Mouse (Mus musculus) embryonic facial prominence, embryonic 13.5 days (tissue): ENCODE measurements around the gene Coa3. TPM values are rescaled to one million over a fixed set of nuclear protein-coding genes. Genes with fewer than 3 reads are reported as not detected.

Experiments
- ATAC-seq: fragments of 200-750 bp; cut with Nextera tagmentation; 2 replicates; pipeline ENCODE4 v1.8.0; 2017; ENCODE audit warnings: low read depth; ENCODE audit not compliant: insufficient number of reproducible peaks, insufficient read depth, low FRiP score, low TSS enrichment
- H3K27ac ChIP-seq: fragments of 300-500 bp; sonication (generic); 2 replicates; pipeline ENCODE4 v1.5.1; 2015; ENCODE audit warnings: moderate library complexity, mild to moderate bottlenecking, inconsistent platforms
- H3K27me3 ChIP-seq: fragments of 300-500 bp; sonication (generic); 2 replicates; pipeline ENCODE4 v1.6.1; 2015; ENCODE audit warnings: mild to moderate bottlenecking, inconsistent platforms
- H3K36me3 ChIP-seq: fragments of 300-500 bp; sonication (generic); 2 replicates; pipeline ENCODE4 v1.6.1; 2015; ENCODE audit warnings: mild to moderate bottlenecking, inconsistent platforms
- H3K4me1 ChIP-seq: fragments of 300-500 bp; sonication (generic); 2 replicates; pipeline ENCODE4 v1.6.1; 2015; ENCODE audit warnings: inconsistent platforms
- H3K4me2 ChIP-seq: fragments of 300-500 bp; sonication (generic); 2 replicates; pipeline ENCODE4 v1.6.1; 2015; ENCODE audit warnings: moderate library complexity, mild to moderate bottlenecking, inconsistent platforms
- H3K4me3 ChIP-seq: fragments of 300-500 bp; sonication (generic); 2 replicates; pipeline ENCODE4 v1.5.1; 2015; ENCODE audit warnings: mild to moderate bottlenecking, inconsistent platforms
- H3K9ac ChIP-seq: fragments of 300-500 bp; sonication (generic); 2 replicates; pipeline ENCODE4 v1.6.1; 2015; ENCODE audit warnings: mild to moderate bottlenecking, inconsistent platforms
- H3K9me3 ChIP-seq: fragments of 300-500 bp; sonication (generic); 2 replicates; pipeline ENCODE4 v1.6.1; 2016; ENCODE audit warnings: inconsistent platforms
- WGBS: fragments of 180-500 bp; shearing (Covaris S2); methylation state at CpG from one replicate; pipeline ENCODE4 v1.1.7; 2015; ENCODE audit warnings: mixed read lengths; 5-methylcytosine and 5-hydroxymethylcytosine counted together
- polyA plus RNA-seq: library from polyadenylated mRNA; unstranded; fragments of >200 nt; fragmentation: Nextera tagmentation; extraction: Ambion mirVana; gene quantifications from 2 replicates; pipeline ENCODE4 v1.2.1, GENCODE M21; 2015

The Coa3 gene
- polyA plus RNA-seq, 1 experiment from 2014 or later = 196 TPM

- H3K4me2 ChIP-seq = no peak overlapping the region
- peaks cover 5% of the 10 kb centered on the region; the same call in 1 of the 2 replicates for H3K27me3 ChIP-seq
- ATAC-seq = no peak
- 80% methylated on average over 3 of the region's 3 CpGs for whole genome bisulfite sequencing
- H3K36me3 ChIP-seq = no peaks in the 10 kb centered on the region
- H3K9ac ChIP-seq = no peak overlapping the region
- no peaks in the 10 kb centered on the region for H3K4me1 ChIP-seq
- H3K27ac ChIP-seq = no peak overlapping the region
- H3K4me3 ChIP-seq = no peak overlapping the region
- no peaks in the 10 kb centered on the region for H3K9me3 ChIP-seq
Measured at GRCm38 (mm10) chr11:101311083-101311482, 32.2 kb upstream of the Coa3 start.

GRCm38 (mm10) chr11:101307744-101308143, 28.8 kb upstream of the Coa3 start:
- peaks cover 5% of the 10 kb centered on the region; the same call in 1 of the 2 replicates for H3K27me3 ChIP-seq
- no peaks in the 10 kb centered on the region for H3K9me3 ChIP-seq
- 40% methylated on average over 5 of the region's 5 CpGs for WGBS
- no peak overlapping the region for H3K27ac ChIP-seq
- H3K4me2 ChIP-seq = no peak overlapping the region
- H3K9ac ChIP-seq = no peak overlapping the region
- H3K4me1 ChIP-seq = no peaks in the 10 kb centered on the region
- no peak for ATAC-seq
- no peaks in the 10 kb centered on the region for H3K36me3 ChIP-seq
- no peak overlapping the region for H3K4me3 ChIP-seq

- H3K9ac ChIP-seq = peak within 1 kb of the TSS; percentile 92
- peak; percentile 88 for ATAC-seq
- no peak within 1 kb of the TSS for H3K27ac ChIP-seq
- WGBS = 7% methylated on average over 39 of the region's 39 CpGs
- no peaks in the 10 kb centered on the region for H3K9me3 ChIP-seq
- H3K36me3 ChIP-seq = peaks cover 26% of the 10 kb centered on the region
- peak within 1 kb of the TSS; percentile 79 for H3K4me3 ChIP-seq
- peak within 1 kb of the TSS; percentile 98 for H3K4me2 ChIP-seq
- H3K4me1 ChIP-seq = peaks cover 14% of the 10 kb centered on the region
- peaks cover 4% of the 10 kb centered on the region; the same call in 1 of the 2 replicates for H3K27me3 ChIP-seq
Measured at GRCm38 (mm10) chr11:101302004-101302798, 23.3 kb upstream of the Coa3 start, which contains the start of gene Becn1. Becn1 (minus strand) TSS chr11:101302286.

- 13% methylated on average over 26 of the region's 26 CpGs for WGBS
Measured at GRCm38 (mm10) chr11:101301299-101302003, 22.5 kb upstream of the Coa3 start.

GRCm38 (mm10) chr11:101300881-101301280, 22.0 kb upstream of the Coa3 start:
- WGBS = 68% methylated on average over 7 of the region's 7 CpGs
- H3K27me3 ChIP-seq = no peaks in the 10 kb centered on the region
- H3K9me3 ChIP-seq = no peaks in the 10 kb centered on the region
- H3K4me1 ChIP-seq = peaks cover 14% of the 10 kb centered on the region
- peak overlapping the region; percentile 98 for H3K4me2 ChIP-seq
- ATAC-seq = no peak
- peaks cover 32% of the 10 kb centered on the region for H3K36me3 ChIP-seq
- H3K9ac ChIP-seq = peak overlapping the region; percentile 92
- no peak overlapping the region for H3K27ac ChIP-seq
- peak overlapping the region; percentile 79 for H3K4me3 ChIP-seq

More at GRCm38 (mm10) chr11:101301299-101302003, 22.5 kb upstream of the Coa3 start:
- H3K4me3 ChIP-seq = peak overlapping the region; percentile 79
- H3K4me2 ChIP-seq = peak overlapping the region; percentile 98
- no peaks in the 10 kb centered on the region for H3K9me3 ChIP-seq
- H3K9ac ChIP-seq = peak overlapping the region; percentile 92
- ATAC-seq = no peak
- peaks cover 32% of the 10 kb centered on the region for H3K36me3 ChIP-seq
- no peak overlapping the region for H3K27ac ChIP-seq
- peaks cover 14% of the 10 kb centered on the region for H3K4me1 ChIP-seq
- no peaks in the 10 kb centered on the region for H3K27me3 ChIP-seq

GRCm38 (mm10) chr11:101295191-101295590, 16.3 kb upstream of the Coa3 start:
- no peak overlapping the region for H3K27ac ChIP-seq
- peaks cover 88% of the 10 kb centered on the region for H3K36me3 ChIP-seq
- no peaks in the 10 kb centered on the region for H3K9me3 ChIP-seq
- no peak overlapping the region for H3K4me3 ChIP-seq
- WGBS = 94% methylated on average over 8 of the region's 8 CpGs
- no peak overlapping the region for H3K9ac ChIP-seq
- H3K4me2 ChIP-seq = no peak overlapping the region
- no peaks in the 10 kb centered on the region for H3K4me1 ChIP-seq
- no peak for ATAC-seq
- no peaks in the 10 kb centered on the region for H3K27me3 ChIP-seq

GRCm38 (mm10) chr11:101291231-101291630, 12.3 kb upstream of the Coa3 start:
- H3K4me1 ChIP-seq = no peaks in the 10 kb centered on the region
- H3K27ac ChIP-seq = no peak overlapping the region
- ATAC-seq = no peak
- no peaks in the 10 kb centered on the region for H3K27me3 ChIP-seq
- no peaks in the 10 kb centered on the region for H3K9me3 ChIP-seq
- 95% methylated on average over 8 of the region's 8 CpGs for WGBS
- H3K9ac ChIP-seq = no peak overlapping the region
- no peak overlapping the region for H3K4me3 ChIP-seq
- no peak overlapping the region for H3K4me2 ChIP-seq
- H3K36me3 ChIP-seq = peaks cover 83% of the 10 kb centered on the region

- Histone ChIP-seq H3K36me3 (peaks cover 51% of the 10 kb centered on the region), H3K9me3 (no peaks in the 10 kb centered on the region), H3K4me1 (peaks cover 7% of the 10 kb centered on the region; the same call in 1 of the 2 replicates), H3K27ac (no peak overlapping the region), H3K4me2 (no peak overlapping the region), H3K4me3 (no peak overlapping the region), H3K9ac (no peak overlapping the region), H3K27me3 (no peaks in the 10 kb centered on the region)
- ATAC-seq = no peak
- 88% methylated on average over 9 of the region's 9 CpGs for WGBS
Measured at GRCm38 (mm10) chr11:101287306-101287705, 8.4 kb upstream of the Coa3 start.

- 0 out of 2 replicates have a peak, but pooled peaks cover 3% of the 10 kb centered on the region for H3K27me3 ChIP-seq
- no peak overlapping the region for H3K4me3 ChIP-seq
- H3K4me1 ChIP-seq = peaks cover 13% of the 10 kb centered on the region; the same call in 1 of the 2 replicates
- WGBS = 67% methylated on average over 4 of the region's 4 CpGs
- H3K9me3 ChIP-seq = no peaks in the 10 kb centered on the region
- H3K36me3 ChIP-seq = peaks cover 16% of the 10 kb centered on the region
- ATAC-seq = no peak
- 0 out of 2 replicates have a peak overlapping the region, but pooled peaks have one; percentile 22 for H3K9ac ChIP-seq
- no peak overlapping the region for H3K4me2 ChIP-seq
- H3K27ac ChIP-seq = no peak overlapping the region
Measured at GRCm38 (mm10) chr11:101283805-101284204, 4.9 kb upstream of the Coa3 start.

GRCm38 (mm10) chr11:101282896-101283295, 4.0 kb upstream of the Coa3 start:
- Histone ChIP-seq H3K4me3 (no peak overlapping the region), H3K4me2 (no peak overlapping the region), H3K36me3 (peaks cover 14% of the 10 kb centered on the region), H3K9me3 (no peaks in the 10 kb centered on the region), H3K9ac (no peak overlapping the region), H3K4me1 (peaks cover 17% of the 10 kb centered on the region), H3K27me3 (0 out of 2 replicates have a peak, but pooled peaks cover 3% of the 10 kb centered on the region), H3K27ac (no peak overlapping the region)
- ATAC-seq = no peak
- WGBS = 32% methylated on average over 5 of the region's 5 CpGs

GRCm38 (mm10) chr11:101280837-101281236, 1.9 kb upstream of the Coa3 start:
- Histone ChIP-seq H3K9me3 (no peaks in the 10 kb centered on the region), H3K27ac (no peak overlapping the region), H3K4me2 (no peak overlapping the region), H3K36me3 (peaks cover 12% of the 10 kb centered on the region; the same call in 1 of the 2 replicates), H3K4me3 (no peak overlapping the region), H3K9ac (no peak overlapping the region), H3K27me3 (0 out of 2 replicates have a peak, but pooled peaks cover 3% of the 10 kb centered on the region), H3K4me1 (peaks cover 37% of the 10 kb centered on the region)
- ATAC-seq = no peak
- WGBS = 53% methylated on average over 7 of the region's 7 CpGs
